Mouse (Mus musculus) embryo, embryonic 9.5 days (tissue): ENCODE data around the gene Slc36a4.
A peak's percentile ranks its signal among the peaks of the same experiment; 100 is the strongest.

ENCODE experiments used
- DNase-seq: peaks from one replicate; pipeline ENCODE4 v3.0.0-alpha.2; 2017; ENCODE audit errors: extremely low spot score

Gene Slc36a4

DNA sequence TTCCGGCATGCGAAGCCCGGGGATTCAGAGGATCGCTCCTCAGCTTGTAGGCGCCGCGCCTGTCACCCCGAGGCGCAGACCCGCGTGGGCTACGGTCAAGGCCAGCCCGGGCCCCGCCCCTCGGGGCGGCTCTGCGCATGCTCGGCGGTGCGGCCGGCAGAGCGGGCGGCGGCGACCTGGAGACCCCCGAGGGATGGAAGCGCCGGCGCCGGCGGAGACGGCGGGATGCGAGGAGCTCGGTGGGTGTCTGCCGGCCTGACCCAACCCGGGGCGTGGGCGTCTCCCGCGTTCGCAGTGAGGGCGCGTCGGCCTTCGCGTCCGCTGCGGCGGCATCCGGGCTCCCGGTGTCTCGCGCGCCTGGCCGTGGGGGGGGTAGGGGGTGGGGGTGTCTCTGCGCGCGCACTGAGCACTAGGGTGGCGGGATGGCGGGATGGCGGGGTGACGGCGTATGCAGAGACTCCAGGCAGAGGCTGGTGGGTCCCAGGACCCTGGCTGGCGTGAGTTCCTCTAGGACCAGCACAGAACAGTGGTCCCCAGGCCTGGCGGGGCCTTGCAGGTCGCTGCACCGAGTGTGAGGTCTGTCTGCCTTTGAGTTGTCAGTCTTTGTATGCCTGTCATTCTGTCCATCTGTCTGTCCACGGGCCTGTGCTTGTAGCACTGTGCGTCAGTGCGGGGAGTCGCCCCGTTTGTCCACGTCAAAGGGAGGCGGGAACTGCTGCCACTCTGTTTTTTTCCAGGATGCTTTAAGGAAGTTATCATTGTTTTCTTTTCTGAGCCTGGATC, at the start of gene Slc36a4:
Gene Slc36a4, plus strand, starts transcription at position 140 of the 783 bp plus-strand sequence.
- DNase-seq, result peak; percentile 77

DNA sequence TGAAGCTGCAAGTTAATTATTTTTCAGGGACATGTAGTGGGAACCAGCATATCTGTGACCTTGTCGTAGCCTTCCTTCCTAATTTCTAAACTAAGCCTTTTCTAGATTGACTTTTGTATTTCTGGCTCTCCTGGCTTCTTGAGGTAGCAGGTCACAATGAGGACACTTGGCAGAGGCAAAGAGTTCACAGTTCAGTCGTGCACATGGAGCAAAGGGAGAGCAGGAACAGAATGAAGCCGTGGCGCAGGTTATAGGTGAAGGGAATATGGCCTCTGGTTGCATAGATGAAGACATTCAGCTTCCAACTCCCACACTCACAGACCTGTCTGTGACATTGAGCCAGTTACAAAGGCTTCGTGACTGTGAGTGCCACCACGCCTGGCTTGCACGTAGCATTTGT, 44.9 kb upstream of the Slc36a4 start:
- no peak for DNase-seq

DNA sequence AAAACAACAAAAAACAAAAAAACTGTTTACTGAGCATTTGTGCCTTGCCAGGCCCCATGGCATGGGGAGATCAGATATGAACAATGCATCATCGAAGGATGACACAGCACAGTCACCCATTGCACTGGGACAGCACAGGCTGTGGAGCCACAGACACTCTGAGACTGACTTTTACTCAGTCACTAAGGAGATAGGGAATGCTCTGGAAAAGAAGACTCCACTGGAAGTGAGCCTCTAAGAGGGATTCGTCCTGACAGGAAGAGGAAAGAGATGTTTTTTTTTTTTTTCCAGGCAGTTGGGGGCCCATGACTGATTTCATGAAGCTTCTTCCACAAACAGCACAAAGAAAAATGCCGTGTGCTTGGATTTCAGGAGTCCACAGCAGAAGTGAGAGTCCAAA, 40.1 kb upstream of the Slc36a4 start:
- no peak for DNase-seq

GRCm38 (mm10) chr9:15670002-15670527, 39.5 kb upstream of the Slc36a4 start:
- DNase-seq, result peak; percentile 49

DNA sequence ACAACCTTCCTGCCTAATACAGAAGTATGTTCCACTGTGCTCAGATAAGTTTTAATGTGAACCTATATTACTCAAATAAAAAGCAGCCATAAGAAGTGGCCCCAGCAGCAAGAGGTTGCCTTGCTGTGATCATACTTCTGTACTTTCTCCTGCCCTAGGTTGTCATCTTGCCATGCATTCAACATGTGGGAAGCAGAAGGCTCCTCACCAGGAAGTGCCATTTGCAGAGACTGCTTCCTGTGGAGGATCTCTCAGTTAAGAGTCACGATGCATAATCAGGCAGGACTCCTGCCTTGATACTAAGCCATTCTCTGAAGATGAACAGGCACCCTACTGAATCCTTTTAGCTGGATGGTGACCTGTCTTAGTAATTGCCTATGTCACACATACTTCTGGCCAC, 37.3 kb upstream of the Slc36a4 start:
- no peak for DNase-seq

GRCm38 (mm10) chr9:15681855-15682466, 27.6 kb upstream of the Slc36a4 start:
- DNase-seq, result peak; percentile 64

GRCm38 (mm10) chr9:15685215-15685614, 24.3 kb upstream of the Slc36a4 start:
- peak; percentile 77 for DNase-seq

- no peak for DNase-seq
These were observed 22.2 kb upstream of the Slc36a4 start for GRCm38 (mm10) chr9:15687358-15687757.

DNA sequence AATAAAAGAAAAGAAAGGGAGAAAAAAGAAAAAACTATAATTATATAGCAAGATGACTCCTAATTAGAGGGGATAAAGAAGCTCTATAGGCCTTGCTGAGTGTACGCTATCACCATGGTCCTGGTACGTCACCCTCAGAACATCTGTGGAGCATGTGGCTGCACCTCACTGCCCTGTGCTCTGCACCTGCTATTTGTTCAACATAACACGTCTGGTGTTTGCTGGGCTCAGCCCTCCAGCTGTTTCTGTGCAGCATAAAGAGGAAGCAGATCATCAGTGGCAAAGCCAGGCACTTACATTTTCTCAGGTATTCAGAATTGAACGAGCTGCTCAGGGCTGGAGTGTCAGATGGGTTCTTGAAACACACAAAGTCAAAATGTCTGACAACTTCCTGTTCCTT, 15.7 kb upstream of the Slc36a4 start:
- no peak for DNase-seq

- DNase-seq, result no peak
These were observed 14.5 kb upstream of the Slc36a4 start for GRCm38 (mm10) chr9:15694989-15695388.

DNA sequence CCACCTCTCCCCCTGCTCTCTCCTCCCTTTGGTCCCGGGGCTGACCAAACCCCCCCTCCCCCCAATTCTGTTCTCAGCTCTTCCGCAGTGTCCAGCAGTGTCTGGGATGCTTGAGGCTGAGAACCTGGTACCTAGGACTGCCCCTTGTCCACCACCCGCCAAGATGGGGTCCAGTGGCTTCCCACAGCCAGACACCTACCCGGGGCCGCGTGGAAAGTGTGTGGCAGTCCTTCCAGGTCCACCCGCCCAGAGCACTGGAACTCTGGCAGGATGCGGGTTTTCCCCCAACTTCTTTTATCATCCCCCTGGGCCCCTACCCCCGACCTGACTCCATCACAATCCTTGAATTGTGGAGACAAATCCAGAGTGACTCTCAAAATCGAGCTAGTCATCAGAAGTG, 3.8 kb upstream of the Slc36a4 start:
- DNase-seq, result no peak

GRCm38 (mm10) chr9:15708979-15709598, 449 bp upstream of the Slc36a4 start:
- DNase-seq, result no peak

DNA sequence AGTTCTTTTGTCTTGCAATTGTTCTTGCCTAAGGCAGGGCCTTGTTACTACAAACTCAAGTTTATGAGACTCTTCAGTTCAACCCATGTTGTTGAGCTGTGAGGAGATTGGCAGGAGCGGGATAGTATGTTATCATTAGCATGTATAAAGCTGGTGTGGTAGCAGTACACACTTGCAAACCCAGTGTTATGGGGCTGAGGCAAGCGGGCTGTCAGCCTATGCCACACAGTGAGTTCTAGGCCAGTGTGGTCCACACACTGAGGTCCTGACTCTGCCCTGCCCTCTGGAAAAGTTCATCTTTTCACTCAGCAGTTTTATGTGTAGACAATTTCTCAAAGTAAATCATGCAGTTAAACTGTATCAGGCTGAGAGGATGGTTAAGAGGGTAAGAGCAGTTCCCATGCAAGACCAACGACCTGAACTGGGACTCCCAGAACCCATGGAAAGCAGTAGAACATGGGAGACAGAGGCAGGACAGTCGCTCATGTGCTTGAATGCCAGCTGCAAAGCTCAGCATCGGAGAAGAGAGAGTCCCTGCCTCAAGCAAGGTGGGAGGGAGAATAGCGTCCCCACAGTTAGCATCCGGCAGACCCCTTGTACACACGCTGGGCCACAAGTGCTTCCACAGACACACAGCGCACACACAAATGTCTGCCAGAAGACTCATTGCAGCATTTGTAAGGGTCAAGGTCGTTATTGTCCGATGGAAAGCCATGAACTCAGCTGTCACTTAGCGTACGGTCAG, 1.5 kb downstream of the Slc36a4 start:
- no peak for DNase-seq

DNA sequence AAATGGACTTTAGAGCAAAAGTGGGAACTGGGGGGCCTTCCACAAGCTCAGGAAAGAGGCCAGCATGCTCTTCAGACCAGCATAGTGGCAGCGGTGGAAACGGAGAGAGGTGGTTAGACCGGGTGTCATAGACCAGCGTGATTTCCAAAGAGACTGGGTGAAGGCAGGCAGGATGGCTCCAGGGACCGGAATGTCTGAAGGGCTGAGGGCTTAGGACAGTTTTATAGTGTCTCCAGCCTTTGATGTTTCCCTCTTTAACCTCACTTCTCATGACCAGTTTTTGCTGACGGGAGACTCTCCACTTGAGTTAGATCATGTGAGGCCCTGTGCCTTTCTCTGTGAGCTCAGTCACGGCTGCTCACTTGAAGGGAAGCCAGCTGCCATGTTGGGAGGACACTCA, 2.1 kb downstream of the Slc36a4 start:
- DNase-seq, result no peak

GRCm38 (mm10) chr9:15714792-15715191, 5.3 kb downstream of the Slc36a4 start:
- DNase-seq, result no peak

DNA sequence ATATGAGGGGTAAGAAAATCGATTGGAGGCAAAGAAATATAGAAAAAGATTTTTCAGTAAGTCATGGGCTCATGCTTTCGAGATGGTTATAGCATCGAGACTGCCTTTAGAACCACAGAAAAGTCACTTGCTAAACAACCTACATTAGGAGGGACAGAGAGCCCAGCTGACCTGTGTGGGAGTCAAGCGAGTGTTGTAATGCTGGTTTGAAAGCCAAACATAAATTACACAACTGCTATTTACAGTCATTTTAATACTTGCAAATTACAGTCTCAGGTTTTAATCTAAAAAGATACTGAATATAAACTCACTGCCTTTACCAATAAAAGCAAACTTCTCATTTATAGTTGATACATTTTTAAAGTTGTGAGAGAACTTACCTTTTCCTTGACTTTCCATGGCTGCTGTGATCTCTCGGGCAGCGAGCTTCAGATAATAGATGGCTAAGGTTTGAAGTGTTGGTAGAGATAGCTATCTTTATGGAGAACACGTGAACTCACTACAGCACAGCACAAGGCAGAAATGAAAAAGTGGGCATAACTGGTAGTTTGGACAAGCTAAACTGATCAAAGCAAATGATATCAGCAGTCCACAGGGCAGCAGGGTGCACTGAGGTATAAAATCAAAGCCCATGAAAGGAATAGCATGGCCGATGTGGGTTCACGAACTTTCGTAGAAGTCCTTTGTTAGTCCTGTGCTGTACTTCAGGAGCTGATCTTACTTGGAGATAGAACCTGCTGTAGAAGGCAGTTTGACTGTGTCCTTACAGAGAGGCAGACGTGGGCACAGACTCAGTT, 5.9 kb downstream of the Slc36a4 start:
- no peak for DNase-seq

DNA sequence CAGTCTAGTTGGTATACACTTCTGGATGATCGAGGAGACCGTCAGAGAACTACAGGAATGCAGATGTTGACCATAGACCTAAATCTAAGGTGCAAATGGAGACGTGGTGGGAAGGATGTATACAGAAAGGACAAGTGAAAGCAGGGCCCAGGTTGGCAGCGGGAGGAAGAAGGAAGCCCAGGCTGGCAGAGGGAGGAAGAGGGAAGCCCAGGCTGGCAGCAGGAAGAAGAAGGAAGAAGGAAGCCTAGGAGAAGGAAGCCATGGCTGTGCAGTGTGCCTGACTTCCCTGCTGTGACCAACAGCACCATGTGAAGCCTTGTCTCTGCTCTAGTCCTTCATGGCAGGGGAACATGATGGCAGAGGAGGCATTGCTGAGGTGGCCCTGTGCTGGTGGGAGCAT, 7.8 kb downstream of the Slc36a4 start:
- DNase-seq, result no peak

DNA sequence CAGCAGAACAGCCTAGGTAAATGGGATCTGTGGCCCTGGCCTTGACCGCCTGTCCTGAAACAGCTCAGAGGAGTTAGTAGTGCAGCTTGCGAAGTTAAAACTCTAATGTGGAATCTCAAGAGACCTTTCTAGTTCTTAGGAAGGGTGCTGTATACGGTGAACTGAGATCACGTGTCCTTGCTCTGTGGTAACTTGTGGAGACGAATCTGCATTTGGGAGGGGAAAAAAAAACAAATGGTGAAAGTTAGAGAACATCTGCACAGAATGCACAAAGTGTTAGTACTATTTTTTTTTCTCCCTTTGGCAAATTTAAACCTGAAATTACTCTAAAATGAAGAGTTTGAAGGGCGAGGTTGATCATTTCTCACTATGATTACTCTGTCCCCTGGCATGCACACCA, 8.8 kb downstream of the Slc36a4 start:
- DNase-seq, result no peak

GRCm38 (mm10) chr9:15719594-15719993, 10.1 kb downstream of the Slc36a4 start:
- no peak for DNase-seq

GRCm38 (mm10) chr9:15720556-15720955, 11.0 kb downstream of the Slc36a4 start:
- DNase-seq, result no peak

DNA sequence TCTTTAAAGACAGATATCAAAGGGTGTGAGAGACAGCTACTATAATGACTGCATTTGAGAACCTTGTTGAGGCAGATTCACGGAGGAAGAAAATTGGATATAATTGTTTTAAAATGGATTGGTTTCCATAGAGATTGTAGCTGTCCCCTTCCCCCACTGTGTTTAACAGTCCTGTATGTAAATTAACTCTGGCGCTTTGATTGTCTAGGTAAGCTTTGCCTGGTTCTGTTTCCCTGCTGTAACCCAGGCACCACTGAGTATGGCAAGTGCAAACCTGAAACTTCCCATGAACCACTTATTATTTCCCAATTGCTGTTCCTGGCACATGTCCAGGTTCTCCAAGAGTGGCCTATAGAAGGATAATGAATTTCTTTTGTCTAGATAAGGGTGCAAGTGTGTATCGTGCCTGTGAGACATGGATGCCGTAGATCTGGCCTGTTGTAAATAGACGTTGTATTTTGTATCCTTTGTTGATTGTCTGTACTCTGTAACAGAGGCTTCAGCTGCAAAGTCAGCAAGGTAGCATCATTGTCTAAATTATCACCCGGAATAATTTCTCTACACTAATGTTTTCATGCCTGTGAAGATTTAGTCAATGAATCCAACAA, 11.8 kb downstream of the Slc36a4 start:
- DNase-seq, result no peak
